Mouse (Mus musculus): ENCODE data around the gene Sema5b. TPM values are rescaled to one million over a fixed set of nuclear protein-coding genes. Genes with fewer than 3 reads are reported as not detected.

Gene Sema5b
- polyA plus RNA-seq, 1 experiment from 2014 or later, result 5.5 TPM

- Histone ChIP-seq H3K9me3 (ENCODE audit: control insufficient read depth, low read length) (peaks cover 4% of the 10 kb centered on the region; the same call in 1 of the 2 replicates), H3K27me3 (replicated peaks; ENCODE audit: control insufficient read depth, insufficient read depth, low read length) (no peaks in the 10 kb centered on the region), H3K27ac (replicated peaks; ENCODE audit: low read depth, low read length) (no peak overlapping the region), H3K9ac (ENCODE audit: low read depth, low read length) (no peak overlapping the region), H3K4me2 (ENCODE audit: low read depth, low read length) (no peak overlapping the region), H3K4me1 (ENCODE audit: control insufficient read depth, insufficient read depth, low read length) (peaks cover 41% of the 10 kb centered on the region), H3K4me3 (ENCODE audit: low read depth, low read length) (no peak overlapping the region), H3K36me3 (ENCODE audit: control insufficient read depth, insufficient read depth, low read length) (no peaks in the 10 kb centered on the region)
- no peak for ATAC-seq (ENCODE audit: low read depth)
- WGBS, result 96% methylated on average over 5 of the region's 5 CpGs
- DNase-seq (ENCODE audit: low spot score), result no peak
Measured at GRCm38 (mm10) chr16:35593474-35593873, 52.5 kb downstream of the Sema5b start.

- Histone ChIP-seq H3K9me3 (ENCODE audit: control insufficient read depth, low read length) (peaks cover 4% of the 10 kb centered on the region; the same call in 1 of the 2 replicates), H3K9ac (ENCODE audit: low read depth, low read length) (no peak overlapping the region), H3K27me3 (replicated peaks; ENCODE audit: control insufficient read depth, insufficient read depth, low read length) (no peaks in the 10 kb centered on the region), H3K4me1 (ENCODE audit: control insufficient read depth, insufficient read depth, low read length) (peaks cover 41% of the 10 kb centered on the region), H3K4me3 (ENCODE audit: low read depth, low read length) (no peak overlapping the region), H3K36me3 (ENCODE audit: control insufficient read depth, insufficient read depth, low read length) (no peaks in the 10 kb centered on the region), H3K27ac (replicated peaks; ENCODE audit: low read depth, low read length) (no peak overlapping the region), H3K4me2 (ENCODE audit: low read depth, low read length) (no peak overlapping the region)
- WGBS, result 59% methylated on average over 6 of the region's 6 CpGs
- no peak for ATAC-seq (ENCODE audit: low read depth)
- no peak for DNase-seq (ENCODE audit: low spot score)
Measured at GRCm38 (mm10) chr16:35596241-35596640, 55.3 kb downstream of the Sema5b start.

DNA sequence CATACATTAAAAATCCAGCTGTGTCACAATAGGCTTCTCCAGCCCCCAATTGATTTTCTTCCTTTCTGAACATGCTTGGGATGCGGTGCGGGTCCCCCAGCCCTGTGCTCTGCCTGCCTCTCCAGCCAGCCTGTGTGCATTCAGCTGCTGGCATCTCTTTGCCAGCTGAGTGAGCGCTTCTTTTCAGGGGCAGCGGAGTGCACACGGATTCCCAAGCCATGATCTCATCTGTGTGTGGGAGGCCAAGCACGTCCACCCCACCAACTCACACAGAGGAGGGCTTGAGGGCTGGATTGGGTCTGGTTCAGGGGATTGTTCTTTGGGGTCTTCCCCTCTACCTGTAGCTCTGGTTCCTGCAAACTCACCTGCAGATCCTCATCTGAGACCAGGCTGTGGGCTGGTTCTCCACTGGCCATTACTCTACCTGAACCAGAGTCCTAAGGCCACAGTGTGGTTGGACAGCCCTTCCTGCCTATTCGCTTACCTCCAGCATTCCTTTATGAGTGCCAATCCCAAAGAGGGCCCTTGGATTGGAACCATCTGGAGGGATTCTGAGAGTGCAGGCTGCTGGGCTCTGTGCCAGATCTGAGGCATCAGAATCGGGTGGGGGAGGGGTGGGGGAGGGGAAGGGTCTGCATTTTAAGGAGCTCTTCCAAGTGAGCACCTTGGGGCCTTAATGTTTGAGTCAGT lies 55.9 kb downstream of the Sema5b start:
- Histone ChIP-seq H3K4me1 (ENCODE audit: control insufficient read depth, insufficient read depth, low read length) (peaks cover 38% of the 10 kb centered on the region), H3K4me2 (ENCODE audit: low read depth, low read length) (no peak overlapping the region), H3K4me3 (ENCODE audit: low read depth, low read length) (no peak overlapping the region), H3K27me3 (replicated peaks; ENCODE audit: control insufficient read depth, insufficient read depth, low read length) (no peaks in the 10 kb centered on the region), H3K9me3 (ENCODE audit: control insufficient read depth, low read length) (peaks cover 4% of the 10 kb centered on the region; the same call in 1 of the 2 replicates), H3K9ac (ENCODE audit: low read depth, low read length) (no peak overlapping the region), H3K27ac (replicated peaks; ENCODE audit: low read depth, low read length) (no peak overlapping the region), H3K36me3 (ENCODE audit: control insufficient read depth, insufficient read depth, low read length) (no peaks in the 10 kb centered on the region)
- ATAC-seq (ENCODE audit: low read depth), result peak; percentile 64
- DNase-seq (ENCODE audit: low spot score), result peak; percentile 79
- WGBS, result 25% methylated on average over 8 of the region's 8 CpGs

DNA sequence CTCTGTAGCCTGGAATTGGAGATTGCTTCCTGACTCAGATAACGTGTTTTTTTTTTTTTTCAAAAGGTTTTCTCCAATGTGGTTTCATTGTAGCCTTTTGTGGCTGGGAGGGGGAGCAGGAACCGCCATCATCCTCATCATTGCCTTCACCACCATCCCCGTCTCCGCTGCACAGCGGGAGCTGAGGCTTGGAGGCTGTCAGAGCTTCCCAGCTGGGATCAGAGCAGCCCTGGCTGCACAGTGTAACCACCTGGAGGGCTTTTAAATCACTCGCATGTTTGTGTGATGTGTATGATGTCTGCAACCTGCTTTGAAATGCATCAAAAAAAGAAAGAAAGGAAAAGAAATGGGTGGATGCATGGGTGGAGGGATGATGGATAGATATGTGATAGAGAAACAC lies 57.0 kb downstream of the Sema5b start:
- Histone ChIP-seq H3K27ac (replicated peaks; ENCODE audit: low read depth, low read length) (no peak overlapping the region), H3K4me2 (ENCODE audit: low read depth, low read length) (no peak overlapping the region), H3K4me1 (ENCODE audit: control insufficient read depth, insufficient read depth, low read length) (peaks cover 27% of the 10 kb centered on the region), H3K9ac (ENCODE audit: low read depth, low read length) (no peak overlapping the region), H3K9me3 (ENCODE audit: control insufficient read depth, low read length) (peaks cover 4% of the 10 kb centered on the region; the same call in 1 of the 2 replicates), H3K36me3 (ENCODE audit: control insufficient read depth, insufficient read depth, low read length) (no peaks in the 10 kb centered on the region), H3K4me3 (ENCODE audit: low read depth, low read length) (no peak overlapping the region), H3K27me3 (replicated peaks; ENCODE audit: control insufficient read depth, insufficient read depth, low read length) (no peaks in the 10 kb centered on the region)
- ATAC-seq (ENCODE audit: low read depth) (no peak), DNase-seq (ENCODE audit: low spot score) (no peak)
- 16% methylated on average over 6 of the region's 6 CpGs for WGBS

GRCm38 (mm10) chr16:35598802-35599201 lies 57.9 kb downstream of the Sema5b start:
- H3K4me3 ChIP-seq (ENCODE audit: low read depth, low read length), result no peak overlapping the region
- no peak overlapping the region for H3K27ac ChIP-seq (replicated peaks; ENCODE audit: low read depth, low read length)
- H3K9ac ChIP-seq (ENCODE audit: low read depth, low read length), result no peak overlapping the region
- peaks cover 31% of the 10 kb centered on the region for H3K4me1 ChIP-seq (ENCODE audit: control insufficient read depth, insufficient read depth, low read length)
- DNase-seq (ENCODE audit: low spot score), result no peak
- H3K27me3 ChIP-seq (replicated peaks; ENCODE audit: control insufficient read depth, insufficient read depth, low read length), result no peaks in the 10 kb centered on the region
- 42% methylated on average over 5 of the region's 5 CpGs for WGBS
- ATAC-seq (ENCODE audit: low read depth), result no peak
- H3K9me3 ChIP-seq (ENCODE audit: control insufficient read depth, low read length), result no peaks in the 10 kb centered on the region
- H3K4me2 ChIP-seq (ENCODE audit: low read depth, low read length), result no peak overlapping the region
- no peaks in the 10 kb centered on the region for H3K36me3 ChIP-seq (ENCODE audit: control insufficient read depth, insufficient read depth, low read length)

DNA sequence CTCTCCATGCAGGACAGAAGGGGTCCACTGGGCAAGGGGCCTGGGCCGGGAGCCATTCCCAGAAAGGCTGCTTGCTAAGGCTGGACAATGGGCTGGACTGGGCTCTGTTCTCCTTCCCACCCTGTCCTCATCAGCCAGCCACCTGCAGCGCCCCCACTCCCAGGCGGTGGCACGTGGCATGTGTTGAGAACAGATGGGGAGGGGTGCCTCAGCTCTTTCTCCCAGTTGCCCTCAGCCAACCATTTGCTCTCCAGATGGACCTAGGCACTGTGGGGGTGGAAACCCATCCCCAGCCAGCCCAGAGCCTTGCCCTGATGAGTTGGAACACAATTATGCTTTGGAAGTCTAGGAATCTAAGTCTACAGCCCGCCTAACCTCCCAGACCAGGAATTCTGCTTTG lies 59.3 kb downstream of the Sema5b start:
- Histone ChIP-seq H3K27ac (replicated peaks; ENCODE audit: low read depth, low read length) (no peak overlapping the region), H3K4me1 (ENCODE audit: control insufficient read depth, insufficient read depth, low read length) (peaks cover 36% of the 10 kb centered on the region), H3K9ac (ENCODE audit: low read depth, low read length) (no peak overlapping the region), H3K27me3 (replicated peaks; ENCODE audit: control insufficient read depth, insufficient read depth, low read length) (no peaks in the 10 kb centered on the region), H3K4me3 (ENCODE audit: low read depth, low read length) (no peak overlapping the region), H3K4me2 (ENCODE audit: low read depth, low read length) (no peak overlapping the region), H3K9me3 (ENCODE audit: control insufficient read depth, low read length) (no peaks in the 10 kb centered on the region), H3K36me3 (ENCODE audit: control insufficient read depth, insufficient read depth, low read length) (no peaks in the 10 kb centered on the region)
- ATAC-seq (ENCODE audit: low read depth), result no peak
- DNase-seq (ENCODE audit: low spot score), result no peak
- 77% methylated on average over 5 of the region's 5 CpGs for WGBS

- DNase-seq (ENCODE audit: low spot score) (no peak), ATAC-seq (ENCODE audit: low read depth) (no peak)
- H3K4me2 ChIP-seq (ENCODE audit: low read depth, low read length), result no peak overlapping the region
- no peak overlapping the region for H3K27ac ChIP-seq (replicated peaks; ENCODE audit: low read depth, low read length)
- no peak overlapping the region for H3K4me3 ChIP-seq (ENCODE audit: low read depth, low read length)
- H3K36me3 ChIP-seq (ENCODE audit: control insufficient read depth, insufficient read depth, low read length), result no peaks in the 10 kb centered on the region
- H3K27me3 ChIP-seq (replicated peaks; ENCODE audit: control insufficient read depth, insufficient read depth, low read length), result no peaks in the 10 kb centered on the region
- H3K9ac ChIP-seq (ENCODE audit: low read depth, low read length), result no peak overlapping the region
- H3K4me1 ChIP-seq (ENCODE audit: control insufficient read depth, insufficient read depth, low read length), result peaks cover 32% of the 10 kb centered on the region
- H3K9me3 ChIP-seq (ENCODE audit: control insufficient read depth, low read length), result no peaks in the 10 kb centered on the region
- WGBS, result 89% methylated on average over 6 of the region's 6 CpGs
Measured at GRCm38 (mm10) chr16:35601426-35601825, 60.5 kb downstream of the Sema5b start.

DNA sequence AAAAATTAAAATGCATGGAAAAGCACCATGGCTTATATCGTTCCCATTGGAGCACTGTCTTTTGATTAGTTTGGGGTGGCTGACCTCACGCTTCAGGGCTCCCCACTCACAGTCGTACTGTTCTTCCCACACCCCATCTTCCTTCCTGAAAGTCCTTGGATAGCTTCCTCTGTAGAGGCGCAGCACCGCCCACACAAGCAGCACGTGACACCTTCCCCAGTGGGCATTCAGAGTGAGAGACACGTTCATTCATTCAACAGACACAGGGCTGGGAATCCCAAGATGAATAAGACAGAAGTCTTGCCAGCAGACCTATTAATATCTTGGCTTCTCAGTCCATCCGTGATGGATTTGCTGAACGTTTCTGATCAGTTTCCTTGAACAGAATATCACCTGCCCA lies 61.6 kb downstream of the Sema5b start:
- 77% methylated on average over 9 of the region's 9 CpGs for WGBS
- no peak overlapping the region for H3K9ac ChIP-seq (ENCODE audit: low read depth, low read length)
- H3K36me3 ChIP-seq (ENCODE audit: control insufficient read depth, insufficient read depth, low read length), result no peaks in the 10 kb centered on the region
- DNase-seq (ENCODE audit: low spot score) (no peak), ATAC-seq (ENCODE audit: low read depth) (no peak)
- H3K27me3 ChIP-seq (replicated peaks; ENCODE audit: control insufficient read depth, insufficient read depth, low read length), result no peaks in the 10 kb centered on the region
- H3K9me3 ChIP-seq (ENCODE audit: control insufficient read depth, low read length), result no peaks in the 10 kb centered on the region
- H3K4me2 ChIP-seq (ENCODE audit: low read depth, low read length), result no peak overlapping the region
- no peak overlapping the region for H3K4me3 ChIP-seq (ENCODE audit: low read depth, low read length)
- H3K4me1 ChIP-seq (ENCODE audit: control insufficient read depth, insufficient read depth, low read length), result peaks cover 21% of the 10 kb centered on the region
- H3K27ac ChIP-seq (replicated peaks; ENCODE audit: low read depth, low read length), result no peak overlapping the region
